Mouse (Mus musculus): ENCODE measurements around the gene Psmc3ip. TPM values are rescaled to one million over a fixed set of nuclear protein-coding genes. Genes with fewer than 3 reads are reported as not detected.
A peak's percentile ranks its signal among the peaks of the same experiment; 100 is the strongest.

Gene Psmc3ip
- polyA plus RNA-seq, 1 experiment from 2014 or later: 18.1 TPM

DNA sequence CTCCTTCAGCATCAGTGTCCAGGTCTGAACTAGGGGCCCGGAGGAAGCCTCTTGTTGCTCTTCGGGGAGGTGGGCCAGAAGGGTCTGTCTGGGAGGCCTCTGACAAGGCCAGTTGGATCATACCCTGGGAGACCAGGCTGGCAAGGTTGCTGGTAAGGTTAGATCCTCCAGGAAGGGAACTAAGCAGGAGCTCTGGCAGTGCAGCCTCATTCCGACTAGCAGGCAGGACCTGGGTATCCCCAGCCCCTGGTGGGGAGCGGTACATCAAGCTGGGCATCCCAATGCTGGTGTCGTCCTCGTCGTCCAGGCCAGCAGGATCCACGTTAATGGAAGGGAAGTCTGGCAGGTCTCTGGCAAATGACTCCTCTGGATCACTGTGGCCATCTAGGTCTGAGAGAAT, 3.0 kb upstream of the Psmc3ip start:
- ATAC-seq: no peak
- H3K9me3 ChIP-seq (ENCODE audit: control insufficient read depth, low read length): no peaks in the 10 kb centered on the region
- H3K36me3 ChIP-seq (ENCODE audit: control insufficient read depth, insufficient read depth, low read length): peaks cover 23% of the 10 kb centered on the region
- no peak overlapping the region for H3K9ac ChIP-seq (ENCODE audit: low read depth, low read length)
- H3K27me3 ChIP-seq (replicated peaks; ENCODE audit: control insufficient read depth, insufficient read depth, low read length): no peaks in the 10 kb centered on the region
- H3K27ac ChIP-seq (ENCODE audit: low read length): no peak overlapping the region
- no peak overlapping the region for H3K4me2 ChIP-seq (ENCODE audit: low read depth, low read length)
- no peak overlapping the region for H3K4me3 ChIP-seq (ENCODE audit: low read length)
- peaks cover 10% of the 10 kb centered on the region for H3K4me1 ChIP-seq (ENCODE audit: control insufficient read depth, insufficient read depth, low read length)
- WGBS: 88% methylated on average over 8 of the region's 8 CpGs

DNA sequence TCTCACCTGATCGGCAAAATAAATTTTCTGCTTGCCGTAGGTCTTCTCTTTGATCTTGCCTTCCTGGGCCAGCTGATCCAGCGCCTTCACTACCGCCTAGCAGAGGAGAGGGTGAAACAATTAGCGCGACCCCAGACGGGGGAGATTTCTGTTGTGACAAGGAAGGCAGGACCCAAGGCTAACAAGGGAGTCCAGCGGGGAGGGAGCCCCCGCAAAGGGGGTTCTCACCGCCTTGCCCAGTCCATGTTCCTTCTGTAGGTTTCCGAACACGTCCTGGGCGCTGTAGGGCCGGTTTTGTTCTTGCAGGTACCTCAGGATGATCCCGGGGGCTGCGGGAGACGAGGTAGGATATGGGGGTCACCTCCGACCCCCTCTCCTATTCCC, 314 bp downstream of the Psmc3ip start:
- Histone ChIP-seq H3K4me1 (ENCODE audit: control insufficient read depth, insufficient read depth, low read length) (peaks cover 10% of the 10 kb centered on the region), H3K36me3 (ENCODE audit: control insufficient read depth, insufficient read depth, low read length) (peaks cover 40% of the 10 kb centered on the region), H3K4me3 (ENCODE audit: low read length) (peak overlapping the region; percentile 92), H3K27me3 (replicated peaks; ENCODE audit: control insufficient read depth, insufficient read depth, low read length) (no peaks in the 10 kb centered on the region), H3K4me2 (ENCODE audit: low read depth, low read length) (peak overlapping the region; percentile 96), H3K9me3 (ENCODE audit: control insufficient read depth, low read length) (no peaks in the 10 kb centered on the region), H3K9ac (ENCODE audit: low read depth, low read length) (peak overlapping the region; percentile 92), H3K27ac (ENCODE audit: low read length) (no peak overlapping the region; the same call in 1 of the 2 replicates)
- no peak; the same call in none of the 2 replicates for ATAC-seq
- WGBS: 2% methylated on average over 18 of the region's 18 CpGs

GRCm38 (mm10) chr11:101089931-101090330, 5.3 kb downstream of the Psmc3ip start:
- Histone ChIP-seq H3K9me3 (ENCODE audit: control insufficient read depth, low read length) (no peaks in the 10 kb centered on the region), H3K4me3 (ENCODE audit: low read length) (no peak overlapping the region), H3K4me2 (ENCODE audit: low read depth, low read length) (no peak overlapping the region), H3K27me3 (replicated peaks; ENCODE audit: control insufficient read depth, insufficient read depth, low read length) (no peaks in the 10 kb centered on the region), H3K4me1 (ENCODE audit: control insufficient read depth, insufficient read depth, low read length) (peaks cover 30% of the 10 kb centered on the region), H3K9ac (ENCODE audit: low read depth, low read length) (no peak overlapping the region), H3K36me3 (ENCODE audit: control insufficient read depth, insufficient read depth, low read length) (peaks cover 31% of the 10 kb centered on the region), H3K27ac (ENCODE audit: low read length) (no peak overlapping the region)
- no peak for ATAC-seq
- 95% methylated on average over 1 of the region's 1 CpGs for WGBS

- H3K4me2 ChIP-seq (ENCODE audit: low read depth, low read length): peak overlapping the region; percentile 87
- no peaks in the 10 kb centered on the region for H3K9me3 ChIP-seq (ENCODE audit: control insufficient read depth, low read length)
- ATAC-seq: peak; percentile 17
- peak overlapping the region; percentile 92 for H3K9ac ChIP-seq (ENCODE audit: low read depth, low read length)
- H3K36me3 ChIP-seq (ENCODE audit: control insufficient read depth, insufficient read depth, low read length): peaks cover 26% of the 10 kb centered on the region
- 5% methylated on average over 8 of the region's 8 CpGs for WGBS
- no peaks in the 10 kb centered on the region for H3K27me3 ChIP-seq (replicated peaks; ENCODE audit: control insufficient read depth, insufficient read depth, low read length)
- H3K4me1 ChIP-seq (ENCODE audit: control insufficient read depth, insufficient read depth, low read length): peaks cover 33% of the 10 kb centered on the region
- H3K27ac ChIP-seq (ENCODE audit: low read length): peak overlapping the region; percentile 88
- peak overlapping the region; percentile 85 for H3K4me3 ChIP-seq (ENCODE audit: low read length)
Measured at GRCm38 (mm10) chr11:101087682-101088055, 7.6 kb downstream of the Psmc3ip start.

GRCm38 (mm10) chr11:101086756-101087681, 8.2 kb downstream of the Psmc3ip start, which contains the start of gene Mlx:
Gene Mlx (plus strand): TSS chr11:101087277.
- peak; percentile 85 for ATAC-seq
- Histone ChIP-seq H3K36me3 (ENCODE audit: control insufficient read depth, insufficient read depth, low read length) (peaks cover 20% of the 10 kb centered on the region), H3K4me2 (ENCODE audit: low read depth, low read length) (peak within 1 kb of the TSS; percentile 87), H3K9me3 (ENCODE audit: control insufficient read depth, low read length) (no peaks in the 10 kb centered on the region), H3K4me3 (ENCODE audit: low read length) (peak within 1 kb of the TSS; percentile 85), H3K9ac (ENCODE audit: low read depth, low read length) (peak within 1 kb of the TSS; percentile 92), H3K4me1 (ENCODE audit: control insufficient read depth, insufficient read depth, low read length) (peaks cover 33% of the 10 kb centered on the region), H3K27ac (ENCODE audit: low read length) (peak within 1 kb of the TSS; percentile 89), H3K27me3 (replicated peaks; ENCODE audit: control insufficient read depth, insufficient read depth, low read length) (no peaks in the 10 kb centered on the region)
- 1% methylated on average over 52 of the region's 52 CpGs for WGBS

GRCm38 (mm10) chr11:101086323-101086674, 8.9 kb downstream of the Psmc3ip start:
- peak overlapping the region; percentile 85 for H3K4me3 ChIP-seq (ENCODE audit: low read length)
- H3K4me1 ChIP-seq (ENCODE audit: control insufficient read depth, insufficient read depth, low read length): peaks cover 35% of the 10 kb centered on the region
- peaks cover 19% of the 10 kb centered on the region for H3K36me3 ChIP-seq (ENCODE audit: control insufficient read depth, insufficient read depth, low read length)
- no peak for ATAC-seq
- no peaks in the 10 kb centered on the region for H3K9me3 ChIP-seq (ENCODE audit: control insufficient read depth, low read length)
- H3K27ac ChIP-seq (ENCODE audit: low read length): peak overlapping the region; percentile 89
- H3K27me3 ChIP-seq (replicated peaks; ENCODE audit: control insufficient read depth, insufficient read depth, low read length): no peaks in the 10 kb centered on the region
- 75% methylated on average over 6 of the region's 6 CpGs for WGBS
- H3K4me2 ChIP-seq (ENCODE audit: low read depth, low read length): peak overlapping the region; percentile 87
- peak overlapping the region; percentile 92; the same call in 1 of the 2 replicates for H3K9ac ChIP-seq (ENCODE audit: low read depth, low read length)

GRCm38 (mm10) chr11:101085617-101086322, 9.5 kb downstream of the Psmc3ip start:
- peaks cover 35% of the 10 kb centered on the region for H3K4me1 ChIP-seq (ENCODE audit: control insufficient read depth, insufficient read depth, low read length)
- H3K27me3 ChIP-seq (replicated peaks; ENCODE audit: control insufficient read depth, insufficient read depth, low read length): peaks cover 1% of the 10 kb centered on the region; the same call in 1 of the 2 replicates
- H3K9ac ChIP-seq (ENCODE audit: low read depth, low read length): peak overlapping the region; percentile 92; the same call in 1 of the 2 replicates
- WGBS: 89% methylated on average over 18 of the region's 18 CpGs
- H3K36me3 ChIP-seq (ENCODE audit: control insufficient read depth, insufficient read depth, low read length): peaks cover 14% of the 10 kb centered on the region; the same call in 1 of the 2 replicates
- H3K9me3 ChIP-seq (ENCODE audit: control insufficient read depth, low read length): no peaks in the 10 kb centered on the region
- ATAC-seq: no peak
- peak overlapping the region; percentile 89; the same call in 1 of the 2 replicates for H3K27ac ChIP-seq (ENCODE audit: low read length)
- no peak overlapping the region for H3K4me3 ChIP-seq (ENCODE audit: low read length)
- H3K4me2 ChIP-seq (ENCODE audit: low read depth, low read length): peak overlapping the region; percentile 87; the same call in 1 of the 2 replicates

GRCm38 (mm10) chr11:101084811-101085210, 10.4 kb downstream of the Psmc3ip start:
- Histone ChIP-seq H3K4me1 (ENCODE audit: control insufficient read depth, insufficient read depth, low read length) (peaks cover 35% of the 10 kb centered on the region), H3K4me3 (ENCODE audit: low read length) (no peak overlapping the region), H3K9me3 (ENCODE audit: control insufficient read depth, low read length) (no peaks in the 10 kb centered on the region), H3K27me3 (replicated peaks; ENCODE audit: control insufficient read depth, insufficient read depth, low read length) (peaks cover 11% of the 10 kb centered on the region), H3K36me3 (ENCODE audit: control insufficient read depth, insufficient read depth, low read length) (peaks cover 6% of the 10 kb centered on the region; the same call in 1 of the 2 replicates), H3K4me2 (ENCODE audit: low read depth, low read length) (no peak overlapping the region), H3K9ac (ENCODE audit: low read depth, low read length) (no peak overlapping the region), H3K27ac (ENCODE audit: low read length) (no peak overlapping the region)
- ATAC-seq: no peak
- 93% methylated on average over 12 of the region's 12 CpGs for WGBS

DNA sequence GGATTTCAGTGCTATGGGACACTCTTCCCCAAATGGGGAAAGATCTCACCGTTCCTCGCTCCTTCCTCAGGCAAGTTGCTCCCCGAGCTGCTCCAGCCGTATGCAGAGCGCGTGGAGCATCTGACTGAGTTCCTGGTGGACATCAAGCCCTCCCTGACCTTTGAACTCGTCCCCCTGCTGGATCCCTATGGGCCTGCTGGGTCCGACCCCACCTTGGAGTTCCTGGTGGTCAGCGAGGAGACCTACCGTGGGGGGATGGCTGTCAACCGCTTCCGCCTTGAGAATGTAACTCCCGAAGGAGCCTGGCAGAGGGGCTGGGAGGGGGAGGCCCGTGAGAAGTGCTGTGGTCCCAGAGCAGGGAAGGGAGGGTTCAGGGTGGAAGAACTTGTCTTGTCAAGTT, 11.0 kb downstream of the Psmc3ip start:
- H3K4me1 ChIP-seq (ENCODE audit: control insufficient read depth, insufficient read depth, low read length): peaks cover 38% of the 10 kb centered on the region
- H3K4me2 ChIP-seq (ENCODE audit: low read depth, low read length): no peak overlapping the region
- H3K27me3 ChIP-seq (replicated peaks; ENCODE audit: control insufficient read depth, insufficient read depth, low read length): peaks cover 17% of the 10 kb centered on the region
- 0 out of 2 replicates have a peak overlapping the region, but pooled peaks have one; percentile 2 for H3K9ac ChIP-seq (ENCODE audit: low read depth, low read length)
- no peak overlapping the region for H3K27ac ChIP-seq (ENCODE audit: low read length)
- ATAC-seq: no peak
- H3K36me3 ChIP-seq (ENCODE audit: control insufficient read depth, insufficient read depth, low read length): peaks cover under 1% of the 10 kb centered on the region; the same call in 1 of the 2 replicates
- no peaks in the 10 kb centered on the region for H3K9me3 ChIP-seq (ENCODE audit: control insufficient read depth, low read length)
- WGBS: 83% methylated on average over 14 of the region's 14 CpGs
- H3K4me3 ChIP-seq (ENCODE audit: low read length): no peak overlapping the region
